ENCODE assay signal across 31 mouse cellular contexts in genomic region chr8:7594436-7594835, GRCm38 (mm10).
"Had no signal": no experiment of that assay in that cellular context is flagged by ENCODE, and none has a peak within 500 bp of the region (broad histone marks: within the 10 kb centered on the region; RNA-seq: fewer than 3 reads in every experiment).

No protein-coding gene starts in this region.

- H3K9ac ChIP-seq: limb, embryonic 12.5 days; limb, embryonic 13.5 days; limb, embryonic 15.5 days; liver, embryonic 12.5 days; liver, embryonic 13.5 days; liver, embryonic 14.5 days; liver, embryonic 15.5 days; liver, postnatal 0 days; lung, embryonic 15.5 days; midbrain, embryonic 12.5 days; midbrain, embryonic 13.5 days; midbrain, embryonic 15.5 days; neural tube, embryonic 12.5 days; neural tube, embryonic 13.5 days had no signal

- H3K4me2 ChIP-seq: limb, embryonic 12.5 days; limb, embryonic 13.5 days; limb, embryonic 15.5 days; liver, embryonic 11.5 days; liver, embryonic 12.5 days; liver, embryonic 13.5 days; liver, embryonic 15.5 days; lung, embryonic 15.5 days; midbrain, embryonic 12.5 days; midbrain, embryonic 13.5 days; midbrain, embryonic 15.5 days; neural tube, embryonic 12.5 days; neural tube, embryonic 13.5 days had no signal

- DNase-seq: left cerebral cortex, postnatal 4 days; liver; liver, embryonic 13.5 days; liver, postnatal 0 days; lung, adult 18-20 months; lung, adult 2 months; lung, postnatal 14 days; lung, postnatal 36 days; lung, postnatal 4 days; midbrain, embryonic 14.5 days had no signal

- H3K27me3 ChIP-seq: limb, embryonic 12.5 days; limb, embryonic 13.5 days; limb, embryonic 15.5 days; liver, embryonic 12.5 days; liver, embryonic 13.5 days; liver, embryonic 15.5 days; lung, embryonic 15.5 days; megakaryocyte, embryonic 14.5 days; midbrain, embryonic 12.5 days; midbrain, embryonic 13.5 days; midbrain, embryonic 15.5 days; neural tube, embryonic 12.5 days; neural tube, embryonic 13.5 days had no signal

- ATAC-seq: liver, embryonic 12.5 days; liver, postnatal 0 days; lung, postnatal 0 days; midbrain, embryonic 13.5 days; midbrain, embryonic 15.5 days; midbrain, embryonic 16.5 days had no signal

- H3K4me1 ChIP-seq: limb, embryonic 10.5 days; limb, embryonic 12.5 days; limb, embryonic 13.5 days; limb, embryonic 15.5 days; liver, embryonic 12.5 days; liver, embryonic 13.5 days; liver, embryonic 15.5 days; lung, embryonic 15.5 days; megakaryocyte, embryonic 14.5 days; midbrain, embryonic 10.5 days; midbrain, embryonic 12.5 days; midbrain, embryonic 13.5 days; midbrain, embryonic 15.5 days; neural tube, embryonic 12.5 days; neural tube, embryonic 13.5 days had no signal

- H3K9me3 ChIP-seq: limb, embryonic 10.5 days; limb, embryonic 12.5 days; limb, embryonic 13.5 days; limb, embryonic 15.5 days; liver, embryonic 12.5 days; liver, embryonic 13.5 days; liver, embryonic 15.5 days; lung, embryonic 15.5 days; midbrain, embryonic 10.5 days; midbrain, embryonic 12.5 days; midbrain, embryonic 13.5 days; midbrain, embryonic 15.5 days; neural tube, embryonic 12.5 days; neural tube, embryonic 13.5 days had no signal

- H3K27ac ChIP-seq: left cerebral cortex, adult 2 months; limb, embryonic 10.5 days; limb, embryonic 12.5 days; limb, embryonic 13.5 days; limb, embryonic 15.5 days; liver, embryonic 12.5 days; liver, embryonic 13.5 days; liver, embryonic 14.5 days; liver, embryonic 15.5 days; lung, embryonic 15.5 days; macrophage; midbrain, embryonic 10.5 days; midbrain, embryonic 12.5 days; midbrain, embryonic 13.5 days; midbrain, embryonic 15.5 days; neural tube, embryonic 12.5 days; neural tube, embryonic 13.5 days had no signal

- H3K36me3 ChIP-seq: limb, embryonic 10.5 days; limb, embryonic 12.5 days; limb, embryonic 13.5 days; limb, embryonic 15.5 days; liver, embryonic 12.5 days; liver, embryonic 13.5 days; liver, embryonic 15.5 days; lung, embryonic 15.5 days; midbrain, embryonic 10.5 days; midbrain, embryonic 12.5 days; midbrain, embryonic 13.5 days; midbrain, embryonic 15.5 days; neural tube, embryonic 12.5 days; neural tube, embryonic 13.5 days had no signal

- H3K4me3 ChIP-seq: left cerebral cortex, adult 2 months; limb, embryonic 10.5 days; limb, embryonic 12.5 days; limb, embryonic 13.5 days; limb, embryonic 15.5 days; liver, embryonic 12.5 days; liver, embryonic 13.5 days; liver, embryonic 15.5 days; lung, embryonic 15.5 days; megakaryocyte, embryonic 14.5 days; midbrain, embryonic 10.5 days; midbrain, embryonic 12.5 days; midbrain, embryonic 13.5 days; midbrain, embryonic 15.5 days; myocyte; neural tube, embryonic 12.5 days; neural tube, embryonic 13.5 days had no signal
